Mouse (Mus musculus) T-helper 1 cell (primary cell): Measurements from ENCODE around the gene Spry1.

Experiments
- in situ Hi-C: fragments of 300-600 bp; cut with MboI, MseI; formaldehyde crosslinking; loops from one replicate; pipeline ENCODE4 v1.15.1; 2025; ENCODE audit warnings: high pct_unique_total_duplicates

The Spry1 gene

DNA sequence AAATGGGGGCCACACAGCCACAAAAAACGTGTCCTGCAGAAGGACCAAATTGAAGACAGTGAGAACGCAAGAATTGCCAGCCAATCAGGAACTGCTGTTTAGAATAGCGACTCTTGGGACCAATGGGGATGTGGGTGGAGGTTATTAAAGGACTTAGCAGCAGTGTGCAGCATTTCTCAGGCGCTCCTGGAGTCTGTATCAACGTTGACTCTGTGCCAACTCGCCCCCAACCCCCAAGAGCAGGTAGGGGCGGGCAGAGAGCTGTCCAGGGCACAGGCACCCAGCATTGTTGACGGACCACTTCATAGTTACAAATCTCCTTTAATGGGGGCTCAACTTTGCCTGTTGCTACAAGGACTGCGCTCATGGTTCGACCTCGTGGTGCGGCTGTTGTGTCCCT lies 28.9 kb downstream of the Spry1 start:
- in situ Hi-C loops: loop anchor here (25.0 kb wide), 2 partner anchors 381 to 531 kb away; partner anchors contain the start of gene Il2

DNA sequence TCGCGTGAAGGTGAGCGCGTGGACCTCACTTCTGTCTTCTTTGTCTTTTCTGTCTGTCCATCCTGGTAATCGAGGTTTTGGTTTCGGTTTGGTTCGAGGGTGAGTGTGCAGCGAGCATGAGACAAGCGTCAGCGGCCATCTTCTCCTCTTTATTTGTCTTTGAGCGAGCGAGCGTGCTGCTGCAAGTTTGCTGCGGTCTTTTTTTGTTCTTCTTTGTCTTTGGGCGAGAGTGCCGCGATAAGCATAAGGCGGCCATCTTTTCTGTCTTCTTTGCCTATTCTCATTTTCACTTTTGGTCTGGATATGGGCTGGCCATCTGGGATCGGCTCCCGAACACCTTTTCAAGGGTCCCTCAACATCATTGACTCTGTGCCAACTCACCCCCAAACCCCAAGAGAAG lies 29.4 kb downstream of the Spry1 start:
- in situ Hi-C loops: loop anchor here (25.0 kb wide), 2 partner anchors 382 to 532 kb away; partner anchors contain the start of gene Il2

DNA sequence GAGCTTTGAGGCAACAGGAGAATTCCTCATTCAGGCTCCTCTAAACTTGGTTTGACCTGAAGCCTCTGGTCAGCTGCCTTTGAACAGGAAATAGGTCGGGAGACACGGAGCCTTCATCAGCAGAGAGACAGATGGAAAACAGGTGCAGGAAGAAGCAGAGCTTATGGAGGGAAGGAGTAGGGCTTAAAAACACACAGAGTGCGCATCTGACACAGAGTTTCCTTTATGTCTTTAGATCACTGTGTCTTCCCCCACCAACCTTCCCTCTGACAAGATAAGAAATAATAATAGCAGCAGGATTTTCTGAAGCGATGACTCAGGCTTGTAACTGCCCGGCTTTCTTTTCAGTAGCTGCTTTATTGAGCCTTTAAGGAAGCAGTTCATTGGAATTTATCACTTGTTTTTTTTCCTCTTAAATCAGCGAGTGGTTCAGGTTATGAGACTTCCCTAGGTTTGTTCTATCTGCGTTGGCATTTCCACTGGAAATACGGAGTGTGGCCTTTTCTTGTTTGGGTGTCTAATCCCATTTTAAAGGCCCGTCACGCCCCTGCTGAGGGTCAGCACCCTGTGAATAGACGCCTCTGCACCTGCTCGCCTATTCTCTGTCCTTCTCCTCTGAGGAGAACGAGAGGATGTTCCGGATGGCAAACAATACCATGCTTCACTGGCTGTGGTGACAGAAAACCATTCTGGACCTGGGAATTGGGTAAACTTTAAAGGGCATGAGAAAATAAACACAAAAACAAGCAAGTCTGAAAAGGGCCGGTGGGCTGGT lies 32.7 kb downstream of the Spry1 start:
- in situ Hi-C loops: loop anchor here (25.0 kb wide), 2 partner anchors 385 to 535 kb away; partner anchors contain the start of gene Il2

DNA sequence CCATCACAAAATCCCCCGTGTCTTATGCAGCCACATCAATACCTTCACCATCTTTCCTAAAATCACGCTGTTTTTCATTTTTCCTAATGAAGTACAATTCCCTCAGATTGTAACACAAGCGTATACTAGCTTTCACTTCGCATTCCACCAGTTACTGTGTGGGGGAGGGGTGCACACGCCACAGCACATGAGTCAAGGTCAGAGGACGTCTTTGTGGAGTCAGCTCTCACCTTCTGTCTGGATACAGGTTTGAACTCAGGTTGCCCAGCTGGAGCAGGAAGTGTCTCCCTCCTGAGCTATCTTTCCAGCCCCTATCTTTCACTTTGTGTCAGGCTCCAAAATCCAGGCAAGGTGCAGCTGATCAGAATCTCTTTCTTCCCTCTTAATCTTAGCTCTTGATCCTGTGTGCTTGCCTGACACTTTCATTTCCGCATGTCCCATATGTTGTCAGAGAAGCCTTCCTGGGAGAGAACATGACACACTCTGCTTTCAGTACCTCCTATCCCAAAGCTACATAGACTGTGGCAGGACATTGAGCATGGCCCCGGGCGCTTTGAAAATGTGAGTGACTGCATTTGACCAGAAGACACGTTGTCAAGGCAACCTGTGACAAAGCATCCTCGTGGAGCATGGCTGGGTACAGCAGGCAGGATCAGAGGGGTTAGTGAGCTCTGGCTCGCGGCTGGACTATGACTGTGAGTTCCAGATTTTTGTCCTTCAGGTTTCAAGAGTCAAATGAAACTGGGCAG lies 33.9 kb downstream of the Spry1 start:
- in situ Hi-C loops: loop anchor here (25.0 kb wide), 2 partner anchors 386 to 536 kb away; partner anchors contain the start of gene Il2

DNA sequence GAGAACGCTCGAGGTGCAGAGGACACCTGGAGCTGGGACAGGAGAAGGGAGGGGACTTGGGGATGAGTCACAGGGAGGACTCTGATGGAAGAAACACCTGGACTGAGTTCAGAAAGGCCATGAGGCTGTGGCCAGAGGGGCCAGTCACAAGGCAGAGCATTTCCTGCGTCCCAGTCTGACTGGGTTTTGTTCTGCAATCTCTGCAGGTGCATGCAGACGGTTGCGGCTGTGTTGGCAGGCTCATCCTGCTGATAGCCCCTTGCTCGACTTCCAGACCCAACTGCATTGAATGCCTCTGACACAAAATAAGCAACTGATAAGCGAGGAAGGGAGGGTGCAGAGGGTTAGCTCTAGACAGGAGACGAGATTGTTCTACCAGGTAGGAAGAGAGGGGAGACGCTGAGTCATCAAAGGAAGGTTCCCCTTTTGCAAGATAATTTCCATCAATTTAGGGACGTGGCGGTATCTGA lies 35.3 kb downstream of the Spry1 start:
- in situ Hi-C loops: no loop called here

DNA sequence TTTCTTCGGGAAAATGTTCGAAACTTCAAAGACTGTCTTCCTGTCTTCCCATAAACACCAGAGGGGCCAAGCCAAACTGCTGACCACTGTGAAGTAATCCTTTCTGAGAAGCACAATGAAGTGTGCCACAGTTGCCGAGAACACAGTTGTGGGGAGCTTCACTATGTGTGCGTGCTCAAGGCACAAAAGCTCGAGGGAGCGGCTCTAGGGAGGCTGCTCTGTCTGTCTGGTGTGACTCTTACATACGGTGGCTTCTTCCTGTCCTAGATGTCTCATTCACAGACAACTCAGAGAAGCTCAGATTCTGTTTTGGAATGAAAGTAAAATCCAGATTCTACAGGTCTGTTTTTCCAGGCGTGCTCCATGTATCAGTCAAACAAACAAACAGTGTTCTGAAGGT lies 36.5 kb downstream of the Spry1 start:
- in situ Hi-C loops: no loop called here

DNA sequence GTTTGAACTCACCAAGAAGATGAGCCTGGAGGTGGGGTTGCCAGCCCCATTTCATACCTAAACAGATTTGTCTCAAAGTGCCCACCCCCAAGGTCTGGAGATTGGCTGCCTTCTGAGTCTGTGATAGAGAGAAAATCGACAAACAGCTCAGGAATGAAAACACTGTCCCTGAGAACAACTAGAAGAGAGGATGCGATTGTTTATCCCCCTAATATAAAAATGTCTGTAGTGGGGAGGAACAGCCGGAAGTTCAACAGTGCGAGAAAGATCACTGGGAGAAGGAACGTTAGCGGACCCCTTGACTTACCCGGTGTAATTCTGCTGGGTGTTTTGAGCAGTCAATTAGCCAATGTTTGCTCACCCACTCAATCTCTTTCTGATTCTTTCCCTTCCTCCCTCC lies 46.5 kb downstream of the Spry1 start:
- in situ Hi-C loops: loop anchor here (10.0 kb wide), 1 partner anchor 1131 kb away; the partner anchor contains the start of gene Exosc9

DNA sequence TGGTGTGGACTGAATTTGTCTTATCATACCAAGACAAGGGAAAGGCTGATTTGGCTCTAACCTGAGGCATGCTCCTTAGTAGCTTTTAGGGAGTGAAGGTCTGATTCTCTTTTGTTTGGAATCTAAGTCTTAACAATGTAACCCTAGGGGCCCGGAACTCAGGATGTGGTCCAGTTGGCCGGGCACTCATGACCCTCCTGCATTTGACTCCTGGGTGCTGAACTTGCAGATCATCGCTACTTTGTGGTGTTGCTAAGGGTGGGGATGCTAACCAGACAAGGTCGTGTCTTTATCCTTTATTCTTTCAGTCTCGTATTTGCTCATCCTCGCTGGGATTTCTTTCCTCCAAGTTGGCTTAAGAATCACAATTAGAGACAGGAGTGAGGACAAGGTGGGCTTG lies 47.0 kb downstream of the Spry1 start:
- in situ Hi-C loops: loop anchor here (10.0 kb wide), 1 partner anchor 1132 kb away; the partner anchor contains the start of gene Exosc9

DNA sequence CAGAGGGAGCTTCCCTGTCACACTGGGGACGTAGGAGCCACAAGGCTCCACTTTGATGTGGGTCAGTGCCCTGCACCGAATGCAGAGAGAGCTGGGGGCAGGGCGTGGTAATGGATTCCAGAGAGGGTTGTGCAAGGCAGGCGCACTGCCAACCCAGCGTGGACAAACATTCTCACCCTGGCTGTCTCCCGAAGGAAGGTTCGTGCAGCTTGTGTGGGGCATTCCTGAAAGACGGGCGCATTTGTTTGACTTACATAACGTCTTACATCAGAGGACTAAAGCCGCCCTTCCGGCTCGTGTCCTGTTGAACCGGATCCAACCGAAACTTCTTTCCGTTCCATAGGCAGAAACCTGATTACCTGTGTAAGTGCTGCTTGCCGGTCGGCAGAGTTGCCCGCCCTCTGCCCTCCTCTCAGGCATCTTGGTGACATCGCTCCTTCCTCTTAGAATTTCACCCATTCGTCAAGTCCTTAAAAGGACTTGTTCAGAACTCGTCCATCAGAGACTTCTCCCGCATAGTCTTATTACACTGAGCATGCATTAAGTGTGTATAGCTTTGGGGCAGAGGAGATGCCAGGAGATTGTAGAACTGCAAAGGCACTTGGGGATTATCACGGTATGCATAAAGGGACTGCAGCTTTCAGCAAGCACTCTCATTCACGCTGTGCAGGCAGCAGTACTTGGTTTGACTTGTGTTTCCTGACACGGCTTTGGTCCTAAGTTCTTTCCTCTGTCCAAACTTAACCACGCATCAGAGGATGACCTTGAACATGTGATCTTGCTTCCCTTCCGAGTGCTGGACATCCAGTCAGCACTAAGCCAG lies 47.6 kb downstream of the Spry1 start:
- in situ Hi-C loops: loop anchor here (10.0 kb wide), 1 partner anchor 1133 kb away; the partner anchor contains the start of gene Exosc9

DNA sequence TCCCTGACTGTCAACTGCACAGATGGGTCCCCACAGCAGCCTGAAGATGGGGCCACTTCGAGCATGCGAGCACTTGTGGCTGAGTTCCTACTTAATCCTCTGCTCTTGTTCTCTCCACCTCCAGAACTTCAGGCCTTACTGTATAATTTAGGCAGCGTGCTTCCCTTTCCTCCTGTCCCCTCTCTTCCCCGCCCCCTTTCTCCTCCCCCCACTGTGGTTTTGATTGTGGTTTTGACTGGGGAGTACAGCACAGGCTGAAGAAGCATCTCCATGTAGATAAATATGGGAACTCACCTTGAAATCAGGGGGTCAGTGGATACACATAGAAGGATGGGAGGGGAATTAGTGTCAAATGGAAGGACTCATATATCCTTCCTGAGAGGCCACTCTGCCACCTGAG lies 53.2 kb downstream of the Spry1 start:
- in situ Hi-C loops: no loop called here

DNA sequence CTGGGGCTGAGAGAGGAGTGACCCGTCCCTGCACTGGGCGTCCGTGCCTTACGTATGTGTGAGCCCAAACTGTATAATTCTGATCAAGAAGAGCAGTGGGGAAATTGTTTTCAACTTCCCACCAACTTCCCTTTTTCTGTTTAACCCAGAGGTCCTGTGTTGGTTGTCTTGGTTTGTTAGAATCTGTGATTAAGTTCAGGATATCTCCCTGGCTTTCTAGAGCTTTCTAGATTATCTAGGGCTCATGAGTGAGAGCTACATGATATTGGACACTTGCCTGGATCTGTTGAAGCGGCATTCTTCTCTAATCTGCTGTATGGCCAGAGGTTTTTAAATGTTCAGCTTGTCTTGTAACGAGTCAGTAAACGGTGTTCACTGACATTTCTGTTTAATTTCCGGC lies 53.8 kb downstream of the Spry1 start:
- in situ Hi-C loops: no loop called here
